Mouse (Mus musculus): ENCODE measurements around the gene Fkbp7. TPM values are rescaled to one million over a fixed set of nuclear protein-coding genes. Genes with fewer than 3 reads are reported as not detected.

Fkbp7 gene
- polyA plus RNA-seq, 1 experiment, result 1.8 TPM

Other genes with a start within 250 kb of the Fkbp7 start
- 18.3 and 26.3 TPM in 2 replicates for gene Prkra, start 25.1 kb downstream of the Fkbp7 start, polyA plus RNA-seq (2012; rRNA removed)
- gene Pjvk, start 24.6 kb downstream of the Fkbp7 start, polyA plus RNA-seq (2012; rRNA removed), result not detected in 2 replicates
- gene Plekha3, start 2.2 kb upstream of the Fkbp7 start, polyA plus RNA-seq (2012; rRNA removed), result 11.1 and 13.9 TPM in 2 replicates

Measured in large intestine, adult 2 months (tissue).